Mouse (Mus musculus) neural tube, embryonic 13.5 days (tissue): ENCODE data around the gene Olfr1330. TPM values are rescaled to one million over a fixed set of nuclear protein-coding genes. Genes with fewer than 3 reads are reported as not detected.
"Not testable (repeated sequence)": the region's sequence is repeated elsewhere in the genome, so short reads cannot be mapped to it uniquely, and the experiment has no call there.

Experiments used
- ATAC-seq: fragments of 200-750 bp; cut with Nextera tagmentation; 2 replicates; pipeline ENCODE4 v1.8.0; 2017; ENCODE audit warnings: low read depth, mild to moderate bottlenecking, moderate TSS enrichment, moderate library complexity
- H3K27ac ChIP-seq: fragments of 300-500 bp; sonication (generic); replicated peaks from 2 replicates; pipeline ENCODE4 v1.5.1; 2015; ENCODE audit warnings: moderate library complexity, mild to moderate bottlenecking, inconsistent platforms
- H3K27me3 ChIP-seq: fragments of 300-500 bp; sonication (generic); 2 replicates; pipeline ENCODE4 v1.6.1; 2015; ENCODE audit warnings: mild to moderate bottlenecking, inconsistent platforms
- H3K36me3 ChIP-seq: fragments of 300-500 bp; sonication (generic); 2 replicates; pipeline ENCODE4 v1.6.1; 2015; ENCODE audit warnings: mild to moderate bottlenecking, inconsistent platforms
- H3K4me1 ChIP-seq: fragments of 300-500 bp; sonication (generic); replicated peaks from 2 replicates; pipeline ENCODE4 v1.6.1; 2015; ENCODE audit warnings: inconsistent platforms
- H3K4me2 ChIP-seq: fragments of 300-500 bp; sonication (generic); 2 replicates; pipeline ENCODE4 v1.6.1; 2015; ENCODE audit warnings: inconsistent platforms, mild to moderate bottlenecking, moderate library complexity
- H3K4me3 ChIP-seq: fragments of 300-500 bp; sonication (generic); 2 replicates; pipeline ENCODE4 v1.5.1; 2015; ENCODE audit warnings: mild to moderate bottlenecking, inconsistent platforms
- H3K9ac ChIP-seq: fragments of 300-500 bp; sonication (generic); 2 replicates; pipeline ENCODE4 v1.6.1; 2015; ENCODE audit warnings: moderate library complexity, mild to moderate bottlenecking, inconsistent platforms
- H3K9me3 ChIP-seq: fragments of 300-500 bp; sonication (generic); 2 replicates; pipeline ENCODE4 v1.6.1; 2016; ENCODE audit warnings: inconsistent platforms
- WGBS: fragments of 180-500 bp; shearing (Covaris S2); methylation state at CpG from one replicate; pipeline ENCODE4 v1.1.7; 2015; 5-methylcytosine and 5-hydroxymethylcytosine counted together
- polyA plus RNA-seq: library from polyadenylated mRNA; unstranded; fragments of >200 nt; fragmentation: Nextera tagmentation; extraction: Ambion mirVana; gene quantifications from 2 replicates; pipeline ENCODE4 v1.2.1, GENCODE M21; 2015

The Olfr1330 gene
- polyA plus RNA-seq, result not detected in 2 replicates

- ATAC-seq, result no peak
- H3K4me3 ChIP-seq, result no peak within 1 kb of the TSS
- H3K27me3 ChIP-seq, result no peaks in the 10 kb centered on the region
- H3K27ac ChIP-seq, result no peak within 1 kb of the TSS
- H3K9me3 ChIP-seq, result no peaks in the 10 kb centered on the region
- WGBS, result 90% methylated on average over 1 of the region's 1 CpGs
- H3K36me3 ChIP-seq, result no peaks in the 10 kb centered on the region
- no peak within 1 kb of the TSS for H3K4me2 ChIP-seq
- no peaks in the 10 kb centered on the region for H3K4me1 ChIP-seq
- H3K9ac ChIP-seq, result no peak within 1 kb of the TSS
Measured at GRCm38 (mm10) chr4:118888297-118888696, at the start of gene Olfr1330. Gene Olfr1330, plus strand, starts transcription at chr4:118888597.

- Histone ChIP-seq H3K4me3 (no peak overlapping the region), H3K36me3 (no peaks in the 10 kb centered on the region), H3K4me1 (no peaks in the 10 kb centered on the region), H3K9ac (no peak overlapping the region), H3K9me3 (no peaks in the 10 kb centered on the region), H3K27me3 (no peaks in the 10 kb centered on the region), H3K4me2 (no peak overlapping the region), H3K27ac (no peak overlapping the region)
- WGBS, result 91% methylated on average over 1 of the region's 1 CpGs
- ATAC-seq, result no peak
Measured at GRCm38 (mm10) chr4:118861791-118862190, 26.6 kb upstream of the Olfr1330 start.

- Histone ChIP-seq H3K9me3 (no peaks in the 10 kb centered on the region), H3K9ac (no peak overlapping the region), H3K4me3 (no peak overlapping the region), H3K27ac (no peak overlapping the region), H3K36me3 (no peaks in the 10 kb centered on the region), H3K4me1 (no peaks in the 10 kb centered on the region), H3K27me3 (no peaks in the 10 kb centered on the region), H3K4me2 (no peak overlapping the region)
- 56% methylated on average over 4 of the region's 4 CpGs for WGBS
- ATAC-seq, result no peak
Measured at GRCm38 (mm10) chr4:118862704-118863103, 25.7 kb upstream of the Olfr1330 start.

- no peak within 1 kb of the TSS for H3K9ac ChIP-seq
- ATAC-seq, result no peak
- WGBS, result 97% methylated on average over 1 of the region's 1 CpGs
- H3K36me3 ChIP-seq, result no peaks in the 10 kb centered on the region
- no peak within 1 kb of the TSS for H3K27ac ChIP-seq
- H3K4me1 ChIP-seq, result no peaks in the 10 kb centered on the region
- no peak within 1 kb of the TSS for H3K4me3 ChIP-seq
- no peaks in the 10 kb centered on the region for H3K27me3 ChIP-seq
- no peak within 1 kb of the TSS for H3K4me2 ChIP-seq
- H3K9me3 ChIP-seq, result no peaks in the 10 kb centered on the region
Measured at GRCm38 (mm10) chr4:118864349-118864748, 24.0 kb upstream of the Olfr1330 start, which contains the start of gene Olfr1331. Gene Olfr1331, plus strand, starts transcription at chr4:118864649.

GRCm38 (mm10) chr4:118867566-118867965, 20.8 kb upstream of the Olfr1330 start:
- Histone ChIP-seq H3K4me1 (no peaks in the 10 kb centered on the region), H3K9ac (no peak overlapping the region), H3K9me3 (no peaks in the 10 kb centered on the region), H3K27me3 (no peaks in the 10 kb centered on the region), H3K36me3 (no peaks in the 10 kb centered on the region), H3K4me2 (no peak overlapping the region), H3K27ac (no peak overlapping the region), H3K4me3 (no peak overlapping the region)
- ATAC-seq, result no peak

GRCm38 (mm10) chr4:118901981-118902380, 13.6 kb downstream of the Olfr1330 start:
- Histone ChIP-seq H3K4me3 (no peak overlapping the region), H3K4me1 (no peaks in the 10 kb centered on the region), H3K27ac (no peak overlapping the region), H3K9me3 (no peaks in the 10 kb centered on the region), H3K9ac (no peak overlapping the region), H3K4me2 (no peak overlapping the region), H3K36me3 (no peaks in the 10 kb centered on the region), H3K27me3 (no peaks in the 10 kb centered on the region)
- WGBS, result 66% methylated on average over 2 of the region's 2 CpGs
- no peak for ATAC-seq

- not testable (repeated sequence) for H3K9ac ChIP-seq, H3K27ac ChIP-seq, H3K4me2 ChIP-seq, H3K4me1 ChIP-seq, H3K27me3 ChIP-seq, ATAC-seq, H3K36me3 ChIP-seq, H3K4me3 ChIP-seq, H3K9me3 ChIP-seq
- WGBS, result 57% methylated on average over 2 of the region's 2 CpGs
Measured at GRCm38 (mm10) chr4:118917365-118917764, 29.0 kb downstream of the Olfr1330 start, which contains the start of gene Olfr1329. Gene Olfr1329, minus strand, starts transcription at chr4:118917465.

GRCm38 (mm10) chr4:118931326-118931725, 42.9 kb downstream of the Olfr1330 start:
- H3K9me3 ChIP-seq, H3K9ac ChIP-seq, H3K4me2 ChIP-seq, H3K4me3 ChIP-seq, H3K36me3 ChIP-seq, H3K4me1 ChIP-seq, H3K27me3 ChIP-seq, ATAC-seq, H3K27ac ChIP-seq: not testable (repeated sequence)
- 71% methylated on average over 3 of the region's 3 CpGs for WGBS

- H3K4me2 ChIP-seq, result no peak within 1 kb of the TSS
- no peak within 1 kb of the TSS for H3K4me3 ChIP-seq
- no peak for ATAC-seq
- no peaks in the 10 kb centered on the region for H3K36me3 ChIP-seq
- 63% methylated on average over 2 of the region's 2 CpGs for WGBS
- no peaks in the 10 kb centered on the region for H3K4me1 ChIP-seq
- no peak within 1 kb of the TSS for H3K27ac ChIP-seq
- H3K27me3 ChIP-seq, result no peaks in the 10 kb centered on the region
- no peaks in the 10 kb centered on the region for H3K9me3 ChIP-seq
- H3K9ac ChIP-seq, result no peak within 1 kb of the TSS
Measured at GRCm38 (mm10) chr4:118938512-118938911, 50.1 kb downstream of the Olfr1330 start, which contains the start of gene Olfr1328. Gene Olfr1328, minus strand, starts transcription at chr4:118938612.

Other genes with a start within 250 kb of the Olfr1330 start
- gene Olfr62, start 229.6 kb upstream of the Olfr1330 start, polyA plus RNA-seq, result not detected in 2 replicates
- gene Olfr1342, start 195.8 kb upstream of the Olfr1330 start, polyA plus RNA-seq, result not detected in 2 replicates
- gene Olfr1341, start 185.1 kb upstream of the Olfr1330 start, polyA plus RNA-seq, result not detected in 2 replicates
- not detected in 2 replicates for gene Olfr1340, start 168.5 kb upstream of the Olfr1330 start, polyA plus RNA-seq
- gene Olfr1339, start 156.4 kb upstream of the Olfr1330 start, polyA plus RNA-seq, result not detected in 2 replicates
- gene Olfr1338, start 129.9 kb upstream of the Olfr1330 start, polyA plus RNA-seq, result not detected in 2 replicates
- not detected in 2 replicates for gene Olfr1337, start 106.0 kb upstream of the Olfr1330 start, polyA plus RNA-seq
- not detected in 2 replicates for gene Olfr1335, start 78.7 kb upstream of the Olfr1330 start, polyA plus RNA-seq
- gene Olfr1333, start 52.3 kb upstream of the Olfr1330 start, polyA plus RNA-seq, result not detected in 2 replicates
- not detected in 2 replicates for gene Olfr1331, start 23.9 kb upstream of the Olfr1330 start, polyA plus RNA-seq
- gene Olfr1329, start 28.9 kb downstream of the Olfr1330 start, polyA plus RNA-seq, result not detected in 2 replicates
- not detected in 2 replicates for gene Olfr1328, start 50.0 kb downstream of the Olfr1330 start, polyA plus RNA-seq
- gene Lao1, start 73.0 kb downstream of the Olfr1330 start, polyA plus RNA-seq, result not detected in 2 replicates
- 90.4 and 107 TPM in 2 replicates for gene Slc2a1, start 220.1 kb downstream of the Olfr1330 start, polyA plus RNA-seq